Mouse (Mus musculus): Measurements from ENCODE around the gene Snx6. TPM values are rescaled to one million over a fixed set of nuclear protein-coding genes. Genes with fewer than 3 reads are reported as not detected.
"Not testable (repeated sequence)": the region's sequence is repeated elsewhere in the genome, so short reads cannot be mapped to it uniquely, and the experiment has no call there.

The Snx6 gene
- polyA plus RNA-seq (2012), result 0.20 and 0.29 TPM in 2 replicates

DNA sequence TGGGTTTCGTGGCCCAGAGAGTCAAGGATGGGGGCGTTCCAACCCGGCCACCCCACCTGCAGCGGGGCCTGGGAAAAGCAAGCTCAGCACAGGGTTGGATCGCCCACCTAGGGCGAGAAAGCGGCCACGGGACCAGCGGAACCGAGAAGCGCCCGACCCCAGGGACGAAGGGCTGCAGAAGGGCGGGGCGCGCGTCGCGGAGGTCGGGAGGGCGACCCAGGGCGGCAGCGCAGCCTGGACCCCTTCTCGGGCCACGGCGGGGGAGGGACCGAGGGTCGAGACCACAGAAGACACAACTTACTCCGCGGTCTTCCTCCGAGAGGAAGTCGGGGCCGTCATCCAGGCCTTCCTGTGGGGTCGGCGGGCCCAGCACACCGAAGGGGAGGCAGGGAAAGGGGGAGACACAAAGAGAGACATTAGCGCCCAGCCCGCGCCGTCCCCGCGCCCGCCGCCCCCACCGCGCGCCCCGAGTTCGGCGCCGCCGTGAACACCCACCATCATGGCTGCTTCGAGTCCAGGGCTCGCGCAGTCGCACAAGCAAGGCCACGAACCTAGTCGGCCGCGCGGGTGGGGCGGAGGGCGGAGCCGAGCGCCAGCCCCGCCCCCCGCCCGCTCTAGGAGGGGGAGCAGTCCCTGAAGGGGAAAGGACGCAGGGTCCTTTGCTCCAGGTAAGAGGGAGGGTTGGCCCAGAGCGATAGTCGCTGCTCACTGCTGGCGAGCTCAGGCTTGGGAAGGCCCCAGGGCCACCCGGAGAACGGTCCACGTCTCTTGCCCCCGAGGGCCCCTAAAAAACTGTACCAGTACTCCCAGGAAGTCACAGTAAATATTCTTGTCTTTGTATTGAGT lies at the start of gene Snx6:
Gene Snx6, minus strand, starts transcription at position 551 of the 846 bp plus-strand sequence.
- no peak for TF ChIP-seq TAL1 (IDR thresholded peaks at IDR 0.05; ENCODE audit: low read length)
- TF ChIP-seq GATA1 (IDR thresholded peaks at IDR 0.05; ENCODE audit: low read length), result no peak
- peaks cover 14% of the 10 kb centered on the region for H3K4me1 ChIP-seq (ENCODE audit: control insufficient read depth)
- H3K9me3 ChIP-seq (ENCODE audit: control insufficient read depth, low read length), result no peaks in the 10 kb centered on the region
- H3K4me3 ChIP-seq (replicated peaks), result peak within 1 kb of the TSS; percentile 92
- H3K36me3 ChIP-seq (ENCODE audit: control insufficient read depth), result no peaks in the 10 kb centered on the region; the same call in 1 of the 2 replicates
- H3K27me3 ChIP-seq (ENCODE audit: control insufficient read depth), result peaks cover 3% of the 10 kb centered on the region; the same call in 1 of the 2 replicates

- Histone ChIP-seq H3K4me1 (ENCODE audit: control insufficient read depth) (no peaks in the 10 kb centered on the region), H3K9me3 (ENCODE audit: control insufficient read depth, low read length) (no peaks in the 10 kb centered on the region), H3K36me3 (ENCODE audit: control insufficient read depth) (no peaks in the 10 kb centered on the region), H3K4me3 (replicated peaks) (no peak overlapping the region), H3K27me3 (ENCODE audit: control insufficient read depth) (no peaks in the 10 kb centered on the region)
- TF ChIP-seq TAL1 (IDR thresholded peaks at IDR 0.05; ENCODE audit: low read length) (no peak), GATA1 (IDR thresholded peaks at IDR 0.05; ENCODE audit: low read length) (no peak)
Measured at GRCm38 (mm10) chr12:54844415-54844814, 48.9 kb upstream of the Snx6 start.

DNA sequence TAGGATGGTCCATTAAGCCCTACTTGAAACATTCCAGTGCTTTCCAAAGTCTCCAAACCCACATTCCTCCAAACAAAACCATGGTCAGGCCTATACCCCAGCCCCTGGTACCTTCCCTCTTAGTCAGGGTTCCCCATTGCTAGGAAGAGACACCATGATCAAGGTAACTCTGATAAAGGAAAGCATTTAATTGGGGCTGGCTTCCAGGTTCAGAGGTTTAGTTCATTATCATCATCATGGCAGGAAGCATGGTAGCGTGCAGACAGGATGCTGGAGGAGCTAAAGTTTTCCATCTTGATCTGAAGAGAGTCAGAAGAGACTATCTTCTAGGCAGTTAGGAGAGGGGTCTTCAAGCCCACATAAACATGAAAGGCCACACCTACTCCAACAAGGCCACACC lies 46.1 kb upstream of the Snx6 start:
- Histone ChIP-seq H3K4me3 (replicated peaks) (no peak overlapping the region), H3K4me1 (ENCODE audit: control insufficient read depth) (no peaks in the 10 kb centered on the region), H3K9me3 (ENCODE audit: control insufficient read depth, low read length) (no peaks in the 10 kb centered on the region), H3K27me3 (ENCODE audit: control insufficient read depth) (no peaks in the 10 kb centered on the region), H3K36me3 (ENCODE audit: control insufficient read depth) (no peaks in the 10 kb centered on the region)
- TF ChIP-seq TAL1 (IDR thresholded peaks at IDR 0.05; ENCODE audit: low read length) (no peak), GATA1 (IDR thresholded peaks at IDR 0.05; ENCODE audit: low read length) (no peak)

DNA sequence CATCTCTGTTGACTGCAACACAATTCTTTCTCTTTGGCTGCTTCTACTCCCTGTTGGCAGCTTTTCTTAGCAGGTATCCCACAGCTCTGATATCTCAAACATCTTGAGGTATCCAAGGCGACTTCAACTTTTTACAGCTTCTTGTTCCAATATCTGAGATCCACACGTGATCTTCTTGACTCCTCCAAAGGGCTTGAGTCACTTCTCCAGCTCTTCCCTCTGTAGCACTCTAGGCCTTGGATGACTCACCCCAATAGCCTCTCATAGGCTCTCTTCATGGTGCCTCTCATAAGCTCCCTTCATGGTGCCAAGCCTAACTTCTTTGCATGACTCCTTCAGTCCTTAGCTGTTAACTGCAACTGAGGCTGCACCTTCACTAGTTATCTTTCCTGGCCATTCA lies 44.3 kb upstream of the Snx6 start:
- Histone ChIP-seq H3K4me3 (replicated peaks) (no peak overlapping the region), H3K36me3 (ENCODE audit: control insufficient read depth) (no peaks in the 10 kb centered on the region), H3K4me1 (ENCODE audit: control insufficient read depth) (peaks cover 5% of the 10 kb centered on the region), H3K27me3 (ENCODE audit: control insufficient read depth) (no peaks in the 10 kb centered on the region), H3K9me3 (ENCODE audit: control insufficient read depth, low read length) (no peaks in the 10 kb centered on the region)
- TF ChIP-seq GATA1 (IDR thresholded peaks at IDR 0.05; ENCODE audit: low read length) (no peak), TAL1 (IDR thresholded peaks at IDR 0.05; ENCODE audit: low read length) (no peak)

- Histone ChIP-seq H3K36me3 (ENCODE audit: control insufficient read depth) (no peaks in the 10 kb centered on the region), H3K9me3 (ENCODE audit: control insufficient read depth, low read length) (no peaks in the 10 kb centered on the region), H3K4me1 (ENCODE audit: control insufficient read depth) (peaks cover 5% of the 10 kb centered on the region), H3K27me3 (ENCODE audit: control insufficient read depth) (no peaks in the 10 kb centered on the region), H3K4me3 (replicated peaks) (no peak overlapping the region)
- TF ChIP-seq TAL1 (IDR thresholded peaks at IDR 0.05; ENCODE audit: low read length) (no peak), GATA1 (IDR thresholded peaks at IDR 0.05; ENCODE audit: low read length) (no peak)
Measured at GRCm38 (mm10) chr12:54838931-54839330, 43.4 kb upstream of the Snx6 start.

GRCm38 (mm10) chr12:54835608-54836570 lies 40.4 kb upstream of the Snx6 start:
- peaks cover 5% of the 10 kb centered on the region for H3K4me1 ChIP-seq (ENCODE audit: control insufficient read depth)
- TF ChIP-seq GATA1 (IDR thresholded peaks at IDR 0.05; ENCODE audit: low read length) (no peak), TAL1 (IDR thresholded peaks at IDR 0.05; ENCODE audit: low read length) (no peak)
- H3K27me3 ChIP-seq (ENCODE audit: control insufficient read depth), result no peaks in the 10 kb centered on the region
- H3K36me3 ChIP-seq (ENCODE audit: control insufficient read depth), result no peaks in the 10 kb centered on the region
- H3K9me3 ChIP-seq (ENCODE audit: control insufficient read depth, low read length), result no peaks in the 10 kb centered on the region
- H3K4me3 ChIP-seq (replicated peaks), result no peak overlapping the region

GRCm38 (mm10) chr12:54834925-54835447 lies 39.5 kb upstream of the Snx6 start:
- Histone ChIP-seq H3K9me3 (ENCODE audit: control insufficient read depth, low read length) (no peaks in the 10 kb centered on the region), H3K27me3 (ENCODE audit: control insufficient read depth) (no peaks in the 10 kb centered on the region), H3K36me3 (ENCODE audit: control insufficient read depth) (no peaks in the 10 kb centered on the region), H3K4me1 (ENCODE audit: control insufficient read depth) (peaks cover 5% of the 10 kb centered on the region), H3K4me3 (replicated peaks) (peak overlapping the region; percentile 50)
- TF ChIP-seq GATA1 (IDR thresholded peaks at IDR 0.05; ENCODE audit: low read length) (no peak), TAL1 (IDR thresholded peaks at IDR 0.05; ENCODE audit: low read length) (no peak)

GRCm38 (mm10) chr12:54833856-54834399 lies 38.4 kb upstream of the Snx6 start:
- Histone ChIP-seq H3K4me1 (ENCODE audit: control insufficient read depth) (peaks cover 5% of the 10 kb centered on the region), H3K27me3 (ENCODE audit: control insufficient read depth) (no peaks in the 10 kb centered on the region), H3K4me3 (replicated peaks) (no peak overlapping the region), H3K36me3 (ENCODE audit: control insufficient read depth) (no peaks in the 10 kb centered on the region), H3K9me3 (ENCODE audit: control insufficient read depth, low read length) (no peaks in the 10 kb centered on the region)
- TF ChIP-seq GATA1 (IDR thresholded peaks at IDR 0.05; ENCODE audit: low read length) (no peak), TAL1 (IDR thresholded peaks at IDR 0.05; ENCODE audit: low read length) (no peak)

DNA sequence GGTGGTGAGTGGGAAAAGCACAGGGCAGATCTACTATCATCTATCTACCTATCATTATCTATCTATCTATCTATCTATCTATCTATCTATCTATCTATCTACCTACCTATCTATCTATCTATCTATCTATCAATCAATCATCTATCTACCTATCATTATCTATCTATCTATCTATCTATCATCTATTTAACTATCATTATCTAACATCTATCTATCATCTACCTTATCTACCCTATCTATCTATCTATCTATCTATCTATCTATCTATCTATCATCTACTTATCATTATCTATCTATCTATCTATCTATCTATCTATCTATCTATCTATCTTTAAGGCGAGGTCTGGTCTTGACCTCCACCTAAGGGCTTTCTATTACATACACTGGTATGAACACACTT lies 36.4 kb upstream of the Snx6 start:
- not testable (repeated sequence) for H3K4me1 ChIP-seq (ENCODE audit: control insufficient read depth); H3K27me3 ChIP-seq (ENCODE audit: control insufficient read depth); H3K9me3 ChIP-seq (ENCODE audit: control insufficient read depth, low read length); H3K4me3 ChIP-seq (replicated peaks); H3K36me3 ChIP-seq (ENCODE audit: control insufficient read depth)
